Mouse (Mus musculus) urinary bladder, adult 18-20 months (tissue): ENCODE measurements around the gene Cacna2d3.

Source experiments
- DNase-seq, 2 experiments: peaks; one replicate each; pipeline ENCODE4 v3.0.0; 2022; ENCODE audit warnings: low spot score in 2 of 2, mixed read lengths in 2 of 2

Cacna2d3 gene

GRCm38 (mm10) chr14:29496552-29496951, 225.1 kb downstream of the Cacna2d3 start:
- DNase-seq, result no peak

- DNase-seq, result no peak
Observed at GRCm38 (mm10) chr14:29491786-29492185, 229.9 kb downstream of the Cacna2d3 start.

GRCm38 (mm10) chr14:29485416-29485815, 236.2 kb downstream of the Cacna2d3 start:
- no peak for DNase-seq

- DNase-seq, result no peak
Observed at GRCm38 (mm10) chr14:29478403-29478983, 243.2 kb downstream of the Cacna2d3 start.

GRCm38 (mm10) chr14:29464277-29464676, 257.4 kb downstream of the Cacna2d3 start:
- DNase-seq, result no peak

GRCm38 (mm10) chr14:29449203-29449602, 272.5 kb downstream of the Cacna2d3 start:
- DNase-seq, result no peak

- DNase-seq, result peak in 1 of 2 experiments; percentile 6
Observed at GRCm38 (mm10) chr14:29443091-29444026, 278.3 kb downstream of the Cacna2d3 start.

- no peak for DNase-seq
Observed at GRCm38 (mm10) chr14:29442476-29442875, 279.2 kb downstream of the Cacna2d3 start.

- DNase-seq, result no peak
Observed at GRCm38 (mm10) chr14:29438666-29439065, 283.0 kb downstream of the Cacna2d3 start.

GRCm38 (mm10) chr14:29438251-29438650, 283.4 kb downstream of the Cacna2d3 start:
- no peak for DNase-seq

- no peak for DNase-seq
Observed at GRCm38 (mm10) chr14:29435203-29435602, 286.5 kb downstream of the Cacna2d3 start.

GRCm38 (mm10) chr14:29433716-29434115, 287.9 kb downstream of the Cacna2d3 start:
- no peak for DNase-seq

GRCm38 (mm10) chr14:29433076-29433714, 288.5 kb downstream of the Cacna2d3 start:
- no peak for DNase-seq

GRCm38 (mm10) chr14:29429788-29430187, 291.9 kb downstream of the Cacna2d3 start:
- no peak for DNase-seq

GRCm38 (mm10) chr14:29425666-29426065, 296.0 kb downstream of the Cacna2d3 start:
- no peak for DNase-seq

- DNase-seq, result no peak
Observed at GRCm38 (mm10) chr14:29425208-29425607, 296.5 kb downstream of the Cacna2d3 start.

GRCm38 (mm10) chr14:29405878-29406165, 315.8 kb downstream of the Cacna2d3 start:
- DNase-seq, result no peak

GRCm38 (mm10) chr14:29405125-29405877, 316.4 kb downstream of the Cacna2d3 start:
- no peak for DNase-seq

- no peak for DNase-seq
Observed at GRCm38 (mm10) chr14:29403849-29404808, 317.5 kb downstream of the Cacna2d3 start.

GRCm38 (mm10) chr14:29402471-29402870, 319.2 kb downstream of the Cacna2d3 start:
- no peak for DNase-seq

GRCm38 (mm10) chr14:29393786-29394185, 327.9 kb downstream of the Cacna2d3 start:
- no peak for DNase-seq
